Mouse (Mus musculus) heart, embryonic 10.5 days (tissue): ENCODE results near the gene Lyrm9. TPM values are rescaled to one million over a fixed set of nuclear protein-coding genes. Genes with fewer than 3 reads are reported as not detected.

Experiments
- DNase-seq: peaks from one replicate; pipeline ENCODE4 v3.0.0-alpha.2; 2017; ENCODE audit warnings: low spot score
- H3K27ac ChIP-seq: fragments of 300-500 bp; sonication (generic); 2 replicates; pipeline ENCODE4 v1.5.1; 2016; ENCODE audit warnings: mild to moderate bottlenecking
- H3K27me3 ChIP-seq: fragments of 300-500 bp; sonication (generic); 2 replicates; pipeline ENCODE4 v1.6.1; 2016; ENCODE audit warnings: mild to moderate bottlenecking; ENCODE audit not compliant: poor library complexity, insufficient read depth, severe bottlenecking
- H3K36me3 ChIP-seq: fragments of 300-500 bp; sonication (generic); 2 replicates; pipeline ENCODE4 v1.6.1; 2016; ENCODE audit warnings: mild to moderate bottlenecking, moderate library complexity
- H3K4me1 ChIP-seq: fragments of 300-500 bp; sonication (generic); 2 replicates; pipeline ENCODE4 v1.6.1; 2016; ENCODE audit warnings: mild to moderate bottlenecking
- H3K4me3 ChIP-seq: fragments of 300-500 bp; sonication (generic); 2 replicates; pipeline ENCODE4 v1.5.1; 2016; ENCODE audit warnings: mild to moderate bottlenecking, moderate library complexity
- H3K9me3 ChIP-seq: fragments of 300-500 bp; sonication (generic); 2 replicates; pipeline ENCODE4 v1.6.1; 2016; ENCODE audit warnings: mild to moderate bottlenecking, moderate library complexity
- WGBS: fragments of 180-500 bp; shearing (Covaris S2); methylation state at CpG from one replicate; pipeline ENCODE4 v1.1.7; 2016; 5-methylcytosine and 5-hydroxymethylcytosine counted together
- polyA plus RNA-seq: library from polyadenylated mRNA; unstranded; fragments of >200 nt; fragmentation: Nextera tagmentation; extraction: Ambion mirVana; gene quantifications from 2 replicates; pipeline ENCODE4 v1.2.1, GENCODE M21; 2016

The Lyrm9 gene
- polyA plus RNA-seq, result 25.9 and 36.8 TPM in 2 replicates

DNA sequence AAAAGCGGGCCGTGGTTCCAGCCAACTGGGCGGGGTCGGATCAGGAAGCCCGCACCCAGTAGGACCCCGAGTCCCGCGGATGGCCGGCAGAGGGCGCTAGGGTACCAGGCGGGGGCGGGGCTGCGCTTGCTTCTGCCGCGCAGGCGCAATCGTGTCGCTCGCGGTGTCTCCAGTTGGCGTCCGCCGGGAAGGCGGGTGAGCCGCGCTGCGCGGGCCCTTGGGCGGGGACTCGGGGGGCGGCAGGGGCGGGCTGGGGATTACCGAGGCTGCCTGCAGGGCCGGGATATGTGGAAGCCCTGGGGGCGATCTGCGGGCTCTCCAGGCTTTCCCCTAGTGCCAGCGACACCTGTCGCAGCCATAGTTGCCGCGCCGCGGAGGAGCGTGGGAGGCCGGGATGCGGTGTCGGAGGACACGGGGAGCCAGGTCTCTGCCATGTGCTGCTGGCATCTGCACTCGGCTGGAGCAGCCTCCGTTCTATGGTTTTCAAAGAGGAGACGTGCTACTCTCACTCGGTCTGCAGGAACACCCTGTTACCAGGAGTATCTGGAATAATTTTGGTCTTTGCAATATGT, at the start of gene Lyrm9:
Gene Lyrm9, plus strand, starts transcription at position 143 of the 572 bp plus-strand sequence.
- Histone ChIP-seq H3K27me3 (no peaks in the 10 kb centered on the region), H3K36me3 (no peaks in the 10 kb centered on the region), H3K4me1 (peaks cover 49% of the 10 kb centered on the region), H3K4me3 (peak within 1 kb of the TSS; percentile 87), H3K27ac (peak within 1 kb of the TSS; percentile 95), H3K9me3 (no peaks in the 10 kb centered on the region)
- under 1% methylated on average over 50 of the region's 51 CpGs for WGBS
- peak; percentile 97 for DNase-seq

GRCm38 (mm10) chr11:78777851-78778680, 48.3 kb upstream of the Lyrm9 start:
- 0 out of 2 replicates have a peak, but pooled peaks cover 3% of the 10 kb centered on the region for H3K27me3 ChIP-seq
- WGBS, result 63% methylated on average over 10 of the region's 10 CpGs
- peaks cover 22% of the 10 kb centered on the region for H3K4me1 ChIP-seq
- no peaks in the 10 kb centered on the region for H3K9me3 ChIP-seq
- H3K27ac ChIP-seq, result no peak overlapping the region
- H3K4me3 ChIP-seq, result no peak overlapping the region
- no peak for DNase-seq
- H3K36me3 ChIP-seq, result no peaks in the 10 kb centered on the region

- no peak overlapping the region for H3K27ac ChIP-seq
- WGBS, result 90% methylated on average over 3 of the region's 3 CpGs
- H3K9me3 ChIP-seq, result no peaks in the 10 kb centered on the region
- H3K36me3 ChIP-seq, result no peaks in the 10 kb centered on the region
- DNase-seq, result no peak
- no peak overlapping the region for H3K4me3 ChIP-seq
- peaks cover 31% of the 10 kb centered on the region for H3K4me1 ChIP-seq
- H3K27me3 ChIP-seq, result 0 out of 2 replicates have a peak, but pooled peaks cover 3% of the 10 kb centered on the region
These were observed 46.4 kb upstream of the Lyrm9 start for GRCm38 (mm10) chr11:78780002-78780401.

DNA sequence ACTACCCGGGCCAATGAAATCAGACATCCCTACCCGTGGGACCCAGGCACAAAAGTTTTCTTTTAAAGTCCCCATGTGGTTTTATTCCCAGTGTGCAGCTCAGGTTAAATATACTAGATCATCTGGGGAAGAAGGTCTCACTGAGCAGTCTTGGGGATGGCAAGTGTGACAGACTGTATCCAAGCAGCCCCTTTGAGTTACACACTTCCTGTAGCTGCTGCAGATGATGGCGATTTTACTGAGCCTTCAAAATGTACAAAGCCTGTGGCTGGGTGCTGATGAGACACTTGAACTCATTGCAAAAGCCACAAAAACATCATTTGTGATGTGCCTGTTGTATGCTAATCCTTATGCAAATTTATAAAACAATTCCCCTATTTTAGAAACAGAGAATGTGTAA, 45.8 kb upstream of the Lyrm9 start:
- H3K36me3 ChIP-seq, result no peaks in the 10 kb centered on the region
- peaks cover 32% of the 10 kb centered on the region for H3K4me1 ChIP-seq
- H3K4me3 ChIP-seq, result no peak overlapping the region
- 0 out of 2 replicates have a peak, but pooled peaks cover 3% of the 10 kb centered on the region for H3K27me3 ChIP-seq
- no peak overlapping the region for H3K27ac ChIP-seq
- 81% methylated on average over 3 of the region's 3 CpGs for WGBS
- no peak for DNase-seq
- H3K9me3 ChIP-seq, result no peaks in the 10 kb centered on the region

DNA sequence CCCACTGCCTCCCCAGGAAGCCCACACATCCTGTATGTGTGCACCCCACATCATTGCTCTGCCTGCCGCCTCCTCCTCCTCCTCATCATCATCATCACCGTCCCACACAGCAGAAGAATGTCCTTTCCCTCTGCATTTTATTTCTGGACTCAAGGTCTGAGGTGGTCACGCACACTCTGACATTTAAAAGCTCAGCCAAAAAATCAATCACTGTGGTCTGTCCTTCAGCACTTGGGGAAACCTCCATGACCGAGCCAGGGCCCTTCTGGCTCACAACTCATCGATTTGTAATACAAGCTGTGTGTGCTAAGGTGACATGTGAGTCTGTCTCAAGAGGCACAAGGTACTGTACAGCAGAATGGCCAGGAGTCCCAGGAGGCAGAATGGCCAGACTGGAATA, 44.1 kb upstream of the Lyrm9 start:
- Histone ChIP-seq H3K4me1 (peaks cover 46% of the 10 kb centered on the region), H3K36me3 (no peaks in the 10 kb centered on the region), H3K9me3 (no peaks in the 10 kb centered on the region), H3K4me3 (no peak overlapping the region), H3K27ac (no peak overlapping the region; the same call in none of the 2 replicates), H3K27me3 (0 out of 2 replicates have a peak, but pooled peaks cover 3% of the 10 kb centered on the region)
- no peak for DNase-seq
- WGBS, result 76% methylated on average over 5 of the region's 5 CpGs

GRCm38 (mm10) chr11:78782791-78783347, 43.5 kb upstream of the Lyrm9 start:
- peaks cover 43% of the 10 kb centered on the region for H3K4me1 ChIP-seq
- WGBS, result 69% methylated on average over 9 of the region's 9 CpGs
- H3K9me3 ChIP-seq, result no peaks in the 10 kb centered on the region
- no peaks in the 10 kb centered on the region for H3K36me3 ChIP-seq
- peak overlapping the region; percentile 22; the same call in 1 of the 2 replicates for H3K27ac ChIP-seq
- H3K4me3 ChIP-seq, result no peak overlapping the region
- H3K27me3 ChIP-seq, result 0 out of 2 replicates have a peak, but pooled peaks cover 3% of the 10 kb centered on the region
- DNase-seq, result no peak

DNA sequence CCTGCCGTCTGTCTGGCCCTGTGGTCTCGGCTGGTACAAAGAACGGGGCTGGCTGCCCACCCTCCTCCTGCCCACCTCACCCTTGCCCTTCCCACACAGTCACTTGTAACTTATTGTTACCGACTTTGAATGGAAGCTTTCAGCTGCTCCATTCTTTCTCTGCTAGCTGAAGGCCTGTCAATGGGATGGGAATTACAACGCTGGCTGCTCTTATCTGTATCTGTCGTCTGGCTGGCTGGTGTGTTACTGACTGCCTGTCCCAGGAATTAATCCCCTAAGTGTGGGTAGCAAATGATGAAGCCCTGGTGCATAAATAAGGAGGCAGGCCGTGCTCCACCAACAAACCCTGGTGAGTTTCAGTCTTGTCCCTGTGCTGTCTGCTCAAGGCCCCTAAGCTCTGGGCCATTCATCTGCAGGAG, 40.4 kb upstream of the Lyrm9 start:
- H3K4me3 ChIP-seq, result no peak overlapping the region
- peaks cover 41% of the 10 kb centered on the region for H3K4me1 ChIP-seq
- no peaks in the 10 kb centered on the region for H3K36me3 ChIP-seq
- H3K27ac ChIP-seq, result no peak overlapping the region
- peak; percentile 77 for DNase-seq
- 10% methylated on average over 7 of the region's 7 CpGs for WGBS
- H3K9me3 ChIP-seq, result no peaks in the 10 kb centered on the region
- no peaks in the 10 kb centered on the region for H3K27me3 ChIP-seq

GRCm38 (mm10) chr11:78789370-78790060, 36.9 kb upstream of the Lyrm9 start:
- no peak overlapping the region for H3K27ac ChIP-seq
- no peak overlapping the region for H3K4me3 ChIP-seq
- peaks cover 25% of the 10 kb centered on the region; the same call in 1 of the 2 replicates for H3K4me1 ChIP-seq
- H3K9me3 ChIP-seq, result no peaks in the 10 kb centered on the region
- DNase-seq, result no peak
- 0 out of 2 replicates have a peak, but pooled peaks cover 6% of the 10 kb centered on the region for H3K27me3 ChIP-seq
- no peaks in the 10 kb centered on the region for H3K36me3 ChIP-seq
- 87% methylated on average over 11 of the region's 11 CpGs for WGBS

DNA sequence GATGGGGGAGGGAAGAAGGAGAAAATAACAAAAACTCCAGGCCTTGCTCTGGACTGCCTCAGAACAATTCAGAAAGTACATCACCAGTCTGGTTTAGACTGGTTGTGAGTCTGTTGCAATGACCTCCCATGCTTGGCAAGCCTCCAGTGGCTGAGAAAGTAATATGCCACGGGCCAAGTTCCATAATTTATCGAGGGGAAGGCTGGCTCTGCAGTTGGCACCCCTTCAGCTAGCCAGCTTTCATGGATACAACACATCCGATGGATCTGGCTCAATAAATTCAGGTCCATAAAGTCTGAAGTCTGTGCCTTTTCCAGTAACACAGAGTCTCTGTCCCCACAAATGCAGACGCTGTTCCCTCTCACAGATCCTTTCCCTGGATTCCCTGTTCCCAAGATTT, 34.8 kb upstream of the Lyrm9 start:
- no peak overlapping the region for H3K4me3 ChIP-seq
- peaks cover 14% of the 10 kb centered on the region; the same call in 1 of the 2 replicates for H3K4me1 ChIP-seq
- no peak overlapping the region for H3K27ac ChIP-seq
- H3K36me3 ChIP-seq, result no peaks in the 10 kb centered on the region
- H3K27me3 ChIP-seq, result 0 out of 2 replicates have a peak, but pooled peaks cover 6% of the 10 kb centered on the region
- 63% methylated on average over 4 of the region's 4 CpGs for WGBS
- H3K9me3 ChIP-seq, result no peaks in the 10 kb centered on the region
- no peak for DNase-seq

- H3K27ac ChIP-seq, result no peak overlapping the region
- DNase-seq, result no peak
- 56% methylated on average over 5 of the region's 5 CpGs for WGBS
- H3K4me1 ChIP-seq, result peaks cover 12% of the 10 kb centered on the region; the same call in 1 of the 2 replicates
- H3K4me3 ChIP-seq, result no peak overlapping the region
- 0 out of 2 replicates have a peak, but pooled peaks cover 6% of the 10 kb centered on the region for H3K27me3 ChIP-seq
- no peaks in the 10 kb centered on the region for H3K9me3 ChIP-seq
- H3K36me3 ChIP-seq, result no peaks in the 10 kb centered on the region
These were observed 34.3 kb upstream of the Lyrm9 start for GRCm38 (mm10) chr11:78792055-78792454.

GRCm38 (mm10) chr11:78792465-78792864, 33.9 kb upstream of the Lyrm9 start:
- Histone ChIP-seq H3K9me3 (no peaks in the 10 kb centered on the region), H3K4me1 (peaks cover 8% of the 10 kb centered on the region; the same call in 1 of the 2 replicates), H3K27ac (no peak overlapping the region), H3K36me3 (no peaks in the 10 kb centered on the region), H3K27me3 (0 out of 2 replicates have a peak, but pooled peaks cover 6% of the 10 kb centered on the region), H3K4me3 (0 out of 2 replicates have a peak overlapping the region, but pooled peaks have one; percentile 24)
- WGBS, result 59% methylated on average over 11 of the region's 11 CpGs
- no peak for DNase-seq

GRCm38 (mm10) chr11:78793116-78793515, 33.3 kb upstream of the Lyrm9 start:
- no peak overlapping the region for H3K27ac ChIP-seq
- WGBS, result 83% methylated on average over 11 of the region's 11 CpGs
- H3K9me3 ChIP-seq, result no peaks in the 10 kb centered on the region
- no peaks in the 10 kb centered on the region for H3K36me3 ChIP-seq
- H3K27me3 ChIP-seq, result 0 out of 2 replicates have a peak, but pooled peaks cover 6% of the 10 kb centered on the region
- no peak for DNase-seq
- peaks cover 10% of the 10 kb centered on the region; the same call in 1 of the 2 replicates for H3K4me1 ChIP-seq
- H3K4me3 ChIP-seq, result no peak overlapping the region
